Mouse (Mus musculus) bone marrow macrophage, adult 2 months (primary cell): ENCODE measurements around the gene Msantd1.

Source experiments
- CTCF ChIP-seq: IDR thresholded peaks from 2 replicates; pipeline ENCODE4 v1.5.1; 2012; ENCODE audit warnings: low read depth, mild to moderate bottlenecking, low read length, moderate library complexity
- POLR2A ChIP-seq: IDR thresholded peaks from 2 replicates; pipeline ENCODE4 v1.6.1; 2012; ENCODE audit warnings: mild to moderate bottlenecking, low read depth, low read length, borderline replicate concordance

GRCm38 (mm10) chr5:34907910-34908725 is at the start of gene Msantd1:
- TF ChIP-seq CTCF = no peak
- TF ChIP-seq POLR2A = no peak
